Mouse (Mus musculus) limb, embryonic 14.5 days (tissue): Measurements from ENCODE around the gene Timmdc1. TPM values are rescaled to one million over a fixed set of nuclear protein-coding genes. Genes with fewer than 3 reads are reported as not detected.

Experiments used
- ATAC-seq: fragments of 200-750 bp; cut with Nextera tagmentation; 2 replicates; pipeline ENCODE4 v1.8.0; 2017; ENCODE audit warnings: low read depth, moderate number of reproducible peaks, moderate TSS enrichment; ENCODE audit not compliant: low FRiP score
- DNase-seq: peaks from one replicate; pipeline ENCODE4 v3.0.0-alpha.2; 2015; ENCODE audit warnings: low spot score
- H3K27ac ChIP-seq: fragments of 300-500 bp; sonication (generic); replicated peaks from 2 replicates; pipeline ENCODE4 v1.5.1; 2014; ENCODE audit warnings: low read depth, mild to moderate bottlenecking, low read length, moderate library complexity, mixed read lengths
- H3K27me3 ChIP-seq: fragments of 300-500 bp; sonication (generic); 2 replicates; pipeline ENCODE4 v1.6.1; 2014; ENCODE audit warnings: low read length, mixed read lengths; ENCODE audit not compliant: control insufficient read depth, insufficient read depth
- H3K36me3 ChIP-seq: fragments of 300-500 bp; sonication (generic); 2 replicates; pipeline ENCODE4 v1.6.1; 2014; ENCODE audit warnings: mild to moderate bottlenecking, low read length, moderate library complexity, mixed read lengths; ENCODE audit not compliant: control insufficient read depth, insufficient read depth
- H3K4me1 ChIP-seq: fragments of 300-500 bp; sonication (generic); 2 replicates; pipeline ENCODE4 v1.6.1; 2014; ENCODE audit warnings: antibody characterized with exemption, low read length, mixed read lengths; ENCODE audit not compliant: control insufficient read depth, insufficient read depth
- H3K4me2 ChIP-seq: fragments of 300-500 bp; sonication (generic); replicated peaks from 2 replicates; pipeline ENCODE4 v1.6.1; 2014; ENCODE audit warnings: low read depth, mild to moderate bottlenecking, low read length, moderate library complexity; ENCODE audit not compliant: severe bottlenecking
- H3K4me3 ChIP-seq: fragments of 300-500 bp; sonication (generic); replicated peaks from 2 replicates; pipeline ENCODE4 v1.5.1; 2014; ENCODE audit warnings: low read length
- H3K9ac ChIP-seq: fragments of 300-500 bp; sonication (generic); 2 replicates; pipeline ENCODE4 v1.6.1; 2014; ENCODE audit warnings: mild to moderate bottlenecking, low read depth, low read length, moderate library complexity; ENCODE audit not compliant: severe bottlenecking
- H3K9me3 ChIP-seq: fragments of 300-500 bp; sonication (generic); 2 replicates; pipeline ENCODE4 v1.6.1; 2016; ENCODE audit warnings: low read length; ENCODE audit not compliant: control insufficient read depth
- POLR2A ChIP-seq: fragments of 200-500 bp; IDR thresholded peaks from 2 replicates; pipeline ENCODE4 v1.8.0; 2012; ENCODE audit warnings: inconsistent platforms, mild to moderate bottlenecking, moderate library complexity, borderline replicate concordance; ENCODE audit not compliant: insufficient read depth, insufficient read length; ENCODE audit errors: extremely low read depth
- WGBS: fragments of 180-500 bp; shearing (Covaris S2); extraction: QIAGEN DNeasy Blood & Tissue Kit; methylation state at CpG from one replicate; pipeline ENCODE4 v1.1.7; 2014; 5-methylcytosine and 5-hydroxymethylcytosine counted together
- polyA plus RNA-seq, 2 experiments: library from polyadenylated mRNA; depleted of rRNA in 1 of 2; stranded (reverse) in 1 of 2; unstranded in 1 of 2; fragments of >200 nt; fragmentation: Nextera tagmentation in 1 of 2; extraction: Ambion mirVana in 1 of 2; gene quantifications; 2 replicates each; pipeline versions ENCODE4 v1.2.1 to v1.2.3; 2012 to 2014

Timmdc1 gene
- polyA plus RNA-seq, 2 experiments: 15.5 to 21.2 TPM

DNA sequence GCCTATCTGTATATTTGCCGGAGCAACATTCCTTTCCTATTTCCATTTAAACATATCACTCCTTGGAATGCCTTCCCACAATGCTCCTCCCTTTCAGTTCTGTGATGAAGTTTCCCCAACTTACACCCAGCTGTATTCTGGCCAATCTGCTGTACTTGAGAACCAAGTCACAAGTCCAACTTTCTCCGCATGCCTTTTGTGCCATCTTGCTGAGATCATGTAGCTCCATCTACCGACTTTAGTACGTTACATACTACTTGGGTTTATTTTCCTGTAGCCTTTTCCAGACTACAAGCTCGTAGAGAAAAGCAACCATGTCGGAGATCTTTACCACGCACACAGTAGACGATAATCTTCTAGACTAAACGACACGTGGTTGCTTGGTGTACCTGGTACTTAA, 28.6 kb downstream of the Timmdc1 start:
- no peaks in the 10 kb centered on the region for H3K9me3 ChIP-seq
- H3K4me1 ChIP-seq: no peaks in the 10 kb centered on the region
- DNase-seq: peak; percentile 17
- no peaks in the 10 kb centered on the region for H3K27me3 ChIP-seq
- H3K36me3 ChIP-seq: peaks cover 24% of the 10 kb centered on the region
- no peak for ATAC-seq
- no peak overlapping the region for H3K4me2 ChIP-seq
- TF ChIP-seq POLR2A: no peak
- no peak overlapping the region for H3K9ac ChIP-seq
- WGBS: 81% methylated on average over 10 of the region's 10 CpGs
- H3K27ac ChIP-seq: no peak overlapping the region
- no peak overlapping the region for H3K4me3 ChIP-seq

DNA sequence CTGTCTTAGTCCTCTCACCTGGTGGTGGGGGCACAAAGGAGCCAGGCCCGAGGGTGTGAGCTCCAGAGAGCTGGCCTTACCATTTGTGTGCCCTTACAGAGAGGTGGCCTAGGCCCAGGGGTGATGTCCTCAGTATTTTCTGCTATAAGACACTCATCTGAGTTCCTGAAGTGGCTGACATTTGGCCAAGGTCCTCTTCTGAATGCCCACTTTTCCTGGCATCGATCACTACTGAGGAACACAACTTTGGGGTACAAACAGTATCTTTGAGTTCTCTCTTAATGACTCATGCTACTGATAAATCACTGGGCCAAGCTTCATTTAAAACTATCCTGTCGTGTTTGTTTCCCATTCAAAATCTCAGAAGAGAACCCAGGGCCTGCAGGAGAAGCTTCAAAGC, 29.9 kb downstream of the Timmdc1 start:
- DNase-seq: no peak
- Histone ChIP-seq H3K36me3 (peaks cover 12% of the 10 kb centered on the region), H3K4me2 (no peak overlapping the region), H3K9ac (no peak overlapping the region), H3K27me3 (no peaks in the 10 kb centered on the region), H3K4me3 (no peak overlapping the region), H3K9me3 (no peaks in the 10 kb centered on the region), H3K4me1 (no peaks in the 10 kb centered on the region), H3K27ac (no peak overlapping the region)
- no peak for TF ChIP-seq POLR2A
- 80% methylated on average over 3 of the region's 3 CpGs for WGBS
- ATAC-seq: no peak

DNA sequence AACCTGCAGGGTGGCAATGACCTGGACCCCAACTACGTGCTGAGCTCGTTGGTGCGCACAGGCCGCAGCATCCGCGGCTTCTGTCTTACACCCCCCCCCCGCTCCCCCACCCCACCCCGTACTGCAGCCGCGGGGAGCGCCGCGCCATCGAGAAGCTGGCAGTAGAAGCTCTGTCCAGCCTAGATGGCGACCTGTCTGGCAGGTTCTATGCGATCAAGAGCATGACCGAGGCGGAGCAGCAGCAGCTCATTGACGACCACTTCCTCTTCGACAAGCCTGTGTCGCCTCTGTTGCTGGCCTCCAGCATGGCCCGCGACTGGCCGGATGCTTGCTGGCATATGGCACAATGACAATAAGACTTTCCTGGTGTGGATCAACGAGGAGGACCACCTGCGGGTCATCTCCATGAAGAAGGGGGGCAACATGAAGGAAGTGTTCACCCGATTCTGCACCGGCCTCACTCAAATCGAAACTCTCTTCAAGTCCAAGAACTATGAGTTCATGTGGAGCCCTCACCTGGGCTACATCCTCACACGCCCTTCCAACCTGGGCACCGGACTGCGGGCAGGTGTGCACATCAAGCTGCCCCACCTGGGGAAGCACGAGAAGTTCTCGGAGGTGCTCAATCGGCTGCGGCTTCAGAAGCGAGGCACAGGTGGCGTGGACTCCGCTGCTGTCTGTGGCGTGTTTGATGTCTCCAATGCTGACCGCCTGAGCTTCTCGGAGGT, 38.7 kb downstream of the Timmdc1 start:
- H3K9ac ChIP-seq: 0 out of 2 replicates have a peak overlapping the region, but pooled peaks have one; percentile 21
- DNase-seq (no peak), ATAC-seq (no peak)
- no peaks in the 10 kb centered on the region for H3K36me3 ChIP-seq
- H3K27me3 ChIP-seq: peaks cover 15% of the 10 kb centered on the region
- no peaks in the 10 kb centered on the region for H3K4me1 ChIP-seq
- H3K27ac ChIP-seq: no peak overlapping the region
- no peak for TF ChIP-seq POLR2A
- peak overlapping the region; percentile 50 for H3K4me2 ChIP-seq
- peak overlapping the region; percentile 32 for H3K4me3 ChIP-seq
- H3K9me3 ChIP-seq: no peaks in the 10 kb centered on the region
- WGBS: 33% methylated on average over 36 of the region's 42 CpGs

DNA sequence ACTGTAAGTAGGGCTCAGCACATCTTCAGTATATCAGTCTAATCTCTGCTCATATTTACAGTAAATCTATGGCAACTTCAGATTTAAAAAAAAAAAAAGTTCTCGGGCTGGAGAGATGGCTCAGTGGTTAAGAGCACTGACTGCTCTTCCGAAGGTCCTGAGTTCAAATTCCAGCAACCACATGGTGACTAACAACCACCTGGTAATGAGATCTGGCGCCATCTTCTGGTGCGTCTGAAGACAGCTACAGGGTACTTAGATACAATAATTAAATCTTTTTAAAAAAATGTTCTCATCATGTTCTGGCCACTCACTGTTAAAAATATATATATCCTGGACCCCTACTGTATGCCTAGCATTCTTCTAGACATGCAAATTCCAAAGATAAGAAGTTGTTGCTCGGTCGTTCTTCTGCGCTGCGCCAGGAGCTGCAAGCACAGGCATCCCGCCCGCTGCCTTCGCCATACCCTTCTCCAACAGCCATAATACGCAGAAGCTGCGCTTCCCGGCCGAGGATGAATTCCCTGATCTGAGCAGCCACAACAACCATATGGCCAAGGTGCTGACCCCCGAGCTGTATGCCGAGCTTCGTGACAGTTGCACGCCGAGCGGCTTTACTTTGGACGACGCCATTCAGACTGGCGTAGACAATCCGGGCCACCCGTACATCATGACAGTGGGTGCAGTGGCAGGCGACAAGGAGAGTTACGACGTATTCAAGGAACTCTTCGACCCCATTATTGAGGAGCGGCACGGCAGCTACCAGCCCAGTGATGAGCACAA, 39.5 kb downstream of the Timmdc1 start:
- peak overlapping the region; percentile 32 for H3K4me3 ChIP-seq
- no peak for TF ChIP-seq POLR2A
- peaks cover 15% of the 10 kb centered on the region for H3K27me3 ChIP-seq
- no peaks in the 10 kb centered on the region for H3K4me1 ChIP-seq
- no peak for ATAC-seq
- peak; percentile 40 for DNase-seq
- H3K9me3 ChIP-seq: no peaks in the 10 kb centered on the region
- no peaks in the 10 kb centered on the region for H3K36me3 ChIP-seq
- WGBS: 23% methylated on average over 32 of the region's 32 CpGs
- H3K9ac ChIP-seq: 0 out of 2 replicates have a peak overlapping the region, but pooled peaks have one; percentile 21
- H3K27ac ChIP-seq: no peak overlapping the region
- H3K4me2 ChIP-seq: peak overlapping the region; percentile 50

DNA sequence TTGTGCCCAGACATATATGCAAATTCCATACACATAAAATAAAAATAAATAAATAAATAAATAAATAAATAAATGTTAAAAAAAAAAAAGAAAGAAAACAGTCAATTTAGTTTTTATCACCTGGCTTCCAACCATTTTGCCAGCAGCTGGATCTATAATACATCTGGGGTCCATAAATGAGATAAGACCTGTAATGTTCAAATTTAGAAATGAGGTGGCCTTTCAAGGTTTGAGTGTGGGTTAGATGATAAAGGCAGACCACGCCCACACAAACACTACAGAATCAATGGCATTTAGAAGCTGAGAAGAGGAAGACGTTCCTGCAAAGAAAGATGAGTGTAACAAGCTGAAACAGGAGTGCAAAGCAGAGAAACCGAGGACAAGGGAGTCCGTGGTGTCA, 41.1 kb downstream of the Timmdc1 start:
- no peaks in the 10 kb centered on the region for H3K9me3 ChIP-seq
- no peak for ATAC-seq
- no peak for TF ChIP-seq POLR2A
- no peaks in the 10 kb centered on the region for H3K36me3 ChIP-seq
- peaks cover 15% of the 10 kb centered on the region for H3K27me3 ChIP-seq
- H3K4me1 ChIP-seq: no peaks in the 10 kb centered on the region
- DNase-seq: no peak
- no peak overlapping the region for H3K27ac ChIP-seq
- WGBS: 82% methylated on average over 4 of the region's 4 CpGs
- no peak overlapping the region for H3K4me3 ChIP-seq
- no peak overlapping the region for H3K9ac ChIP-seq
- no peak overlapping the region for H3K4me2 ChIP-seq
